Mouse (Mus musculus) thymus, postnatal 0 days (tissue): ENCODE measurements around the gene Prkce. TPM values are rescaled to one million over a fixed set of nuclear protein-coding genes. Genes with fewer than 3 reads are reported as not detected.

Experiments used
- DNase-seq: peaks from one replicate; pipeline ENCODE4 v3.0.0-alpha.2; 2015; ENCODE audit warnings: low spot score
- polyA plus RNA-seq: library from polyadenylated mRNA; unstranded; fragments of >200 nt; fragmentation: Nextera tagmentation; extraction: Ambion mirVana; gene quantifications from 2 replicates; pipeline ENCODE4 v1.2.1, GENCODE M21; 2015

Prkce gene
- polyA plus RNA-seq, 1 experiment from 2014 or later, result 1.6 TPM

- no peak for DNase-seq
Measured at GRCm38 (mm10) chr17:86669641-86670373, 502.2 kb downstream of the Prkce start.

- no peak for DNase-seq
Measured at GRCm38 (mm10) chr17:86670731-86671130, 503.1 kb downstream of the Prkce start.

GRCm38 (mm10) chr17:86674971-86675370, 507.4 kb downstream of the Prkce start:
- DNase-seq, result no peak

DNA sequence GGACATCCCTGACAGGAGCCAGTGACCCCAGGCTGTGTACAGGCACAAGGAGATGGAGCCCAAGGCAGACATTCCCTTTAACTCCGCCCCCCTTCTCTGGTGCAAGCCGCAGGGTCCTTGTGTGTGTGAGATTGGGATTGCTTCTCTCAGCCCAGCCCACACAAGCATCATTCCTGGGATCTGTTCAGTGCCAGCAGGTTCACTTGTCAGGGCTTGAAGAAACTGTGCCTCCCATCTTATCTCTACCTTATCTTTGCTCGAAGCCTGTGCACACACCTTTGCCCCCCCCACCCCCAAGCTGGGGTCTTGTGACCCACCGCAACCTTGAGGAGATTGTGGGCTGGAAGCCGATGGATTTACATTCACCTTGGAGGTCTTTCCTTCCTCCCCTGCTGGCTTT, 508.8 kb downstream of the Prkce start:
- no peak for DNase-seq

- DNase-seq, result no peak
Measured at GRCm38 (mm10) chr17:86676909-86677308, 509.3 kb downstream of the Prkce start.

DNA sequence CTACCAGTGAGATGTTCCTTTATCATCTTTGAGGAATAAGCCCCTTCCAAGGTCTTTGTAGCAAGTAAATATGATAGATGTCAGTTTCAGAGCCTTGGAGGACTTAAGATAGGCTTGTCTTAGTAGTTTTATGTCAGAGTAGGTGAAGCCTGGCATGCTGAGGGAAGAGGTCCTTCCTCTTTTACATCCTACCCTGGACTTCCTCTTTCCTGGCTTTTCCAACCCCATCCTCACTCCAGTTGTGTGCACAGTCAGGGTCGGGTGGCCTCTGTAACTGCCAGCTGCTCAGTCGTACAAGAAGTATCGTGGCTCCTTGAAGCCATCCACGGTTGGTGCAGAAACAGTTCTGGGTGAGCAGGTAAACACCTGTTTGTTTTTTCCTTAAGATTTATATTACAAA, 517.7 kb downstream of the Prkce start:
- no peak for DNase-seq

DNA sequence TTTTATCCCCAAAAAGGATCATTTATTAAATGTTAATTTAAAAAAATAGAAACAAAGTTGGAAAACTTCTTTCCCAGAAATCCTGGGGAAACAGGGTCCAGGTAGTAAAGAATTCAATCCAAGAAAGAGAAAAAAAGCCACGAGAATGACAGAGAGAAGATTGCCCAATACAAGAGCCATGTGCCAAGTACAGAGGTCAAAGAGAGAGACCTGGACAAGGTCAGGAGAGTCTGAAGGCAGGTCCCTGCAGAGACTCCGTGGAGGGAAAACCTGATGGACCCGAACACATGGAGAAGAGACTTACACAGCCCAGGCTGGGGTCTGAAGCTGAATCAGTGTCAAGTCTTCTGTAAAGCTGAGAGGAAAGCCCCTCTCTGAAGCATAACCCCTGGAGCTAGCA, 519.4 kb downstream of the Prkce start:
- DNase-seq, result no peak

DNA sequence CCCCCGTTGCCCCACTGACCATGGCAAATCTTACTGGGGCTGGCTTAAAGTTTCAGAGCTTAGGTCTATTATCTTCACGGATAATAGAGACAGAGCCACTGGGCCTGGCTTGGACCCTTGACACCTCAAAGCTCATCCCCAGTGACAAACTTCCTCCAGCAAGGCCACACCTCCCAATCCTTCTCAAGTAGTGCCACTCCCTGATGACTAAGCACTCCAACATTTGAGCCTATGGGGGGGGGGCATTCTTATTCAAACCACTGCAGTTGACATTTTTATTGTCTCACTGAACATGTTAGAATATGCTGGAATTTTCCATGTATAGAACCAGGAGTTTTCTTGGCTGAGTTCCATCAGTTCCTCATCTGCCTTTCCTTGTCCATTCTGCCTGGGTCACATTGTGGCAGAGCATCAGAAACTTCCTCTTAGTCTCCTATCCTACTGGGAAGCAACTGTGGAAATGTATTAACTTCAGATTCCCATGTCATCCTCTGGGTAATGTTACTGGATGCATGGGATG, 523.3 kb downstream of the Prkce start:
- no peak for DNase-seq

GRCm38 (mm10) chr17:86697751-86698150, 530.2 kb downstream of the Prkce start:
- no peak for DNase-seq

GRCm38 (mm10) chr17:86703336-86703735, 535.8 kb downstream of the Prkce start:
- DNase-seq, result no peak

GRCm38 (mm10) chr17:86705236-86705635, 537.7 kb downstream of the Prkce start:
- no peak for DNase-seq

DNA sequence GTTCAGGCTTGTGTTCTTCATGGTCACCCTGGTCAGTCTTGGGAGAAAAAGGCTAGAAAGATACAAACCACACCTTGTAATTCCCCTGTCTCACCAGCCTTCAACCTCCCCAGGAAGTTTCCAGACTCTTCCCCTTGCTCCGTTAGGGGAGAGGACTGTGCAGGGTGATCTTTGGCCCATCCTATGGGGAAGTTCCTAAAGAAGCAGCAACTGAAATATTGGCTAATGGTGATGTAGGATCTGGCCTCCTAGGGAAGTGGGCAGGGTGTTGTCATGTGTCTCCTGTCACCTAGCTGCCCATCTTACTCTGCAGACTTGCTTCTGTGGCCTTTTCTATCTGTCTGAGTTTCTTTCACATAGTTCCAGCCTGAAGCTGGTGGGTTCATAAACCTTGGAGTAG, 538.9 kb downstream of the Prkce start:
- DNase-seq, result no peak

Other genes starting within 250 kb of the Prkce start
- gene Srbd1, start 22.6 kb upstream of the Prkce start, polyA plus RNA-seq, result 12.1 and 15.2 TPM in 2 replicates